Mouse (Mus musculus): ENCODE data around the gene Eci1. TPM values are rescaled to one million over a fixed set of nuclear protein-coding genes. Genes with fewer than 3 reads are reported as not detected.

Gene Eci1
- polyA plus RNA-seq, 1 experiment, result 48.5 TPM

GRCm38 (mm10) chr17:24488186-24488661 is 61.8 kb downstream of the Eci1 start, which contains the start of gene Caskin1:
TSS of gene Caskin1 (plus strand) at chr17:24488601.
- no peaks in the 10 kb centered on the region for H3K79me3 ChIP-seq (ENCODE audit: low read depth)

GRCm38 (mm10) chr17:24488662-24489264 is 62.3 kb downstream of the Eci1 start:
- TF ChIP-seq CEBPB (IDR thresholded peaks at IDR 0.05; ENCODE audit: low read depth) (no peak), MYOG (IDR thresholded peaks at IDR 0.05; ENCODE audit: control insufficient read depth, extremely low read depth, insufficient read length) (no peak), CTCF (IDR thresholded peaks at IDR 0.05; ENCODE audit: control insufficient read depth, insufficient read depth, insufficient read length) (no peak), MYOD1 (IDR thresholded peaks at IDR 0.05; ENCODE audit: control insufficient read depth, insufficient read length, low read depth) (no peak), FOSL1 (IDR thresholded peaks at IDR 0.05; ENCODE audit: insufficient read depth, low read length, poor library complexity, severe bottlenecking) (no peak), MAX (IDR thresholded peaks at IDR 0.05) (no peak), USF1 (IDR thresholded peaks at IDR 0.05; ENCODE audit: low read depth) (no peak)
- Histone ChIP-seq H3K79me2 (ENCODE audit: control insufficient read depth, insufficient read depth) (no peaks in the 10 kb centered on the region), H3K79me3 (ENCODE audit: low read depth) (no peaks in the 10 kb centered on the region), H3K4me3 (ENCODE audit: insufficient read depth, poor library complexity, severe bottlenecking) (no peak overlapping the region), H3ac (ENCODE audit: control insufficient read depth, insufficient read length, low read depth) (peak overlapping the region; percentile 39), H3K27me3 (ENCODE audit: control insufficient read depth, insufficient read depth, insufficient read length) (peaks cover 38% of the 10 kb centered on the region), H3K36me3 (ENCODE audit: control insufficient read depth, insufficient read depth) (no peaks in the 10 kb centered on the region)

More at GRCm38 (mm10) chr17:24488186-24488661, 61.8 kb downstream of the Eci1 start, which contains the start of gene Caskin1:
- Histone ChIP-seq H3K79me2 (ENCODE audit: control insufficient read depth, insufficient read depth) (no peaks in the 10 kb centered on the region), H3K36me3 (ENCODE audit: control insufficient read depth, insufficient read depth) (no peaks in the 10 kb centered on the region), H3K4me3 (ENCODE audit: insufficient read depth, poor library complexity, severe bottlenecking) (no peak within 1 kb of the TSS), H3ac (ENCODE audit: control insufficient read depth, insufficient read length, low read depth) (peak within 1 kb of the TSS; percentile 39), H3K27me3 (ENCODE audit: control insufficient read depth, insufficient read depth, insufficient read length) (peaks cover 38% of the 10 kb centered on the region)
- TF ChIP-seq CEBPB (IDR thresholded peaks at IDR 0.05; ENCODE audit: low read depth) (no peak), USF1 (IDR thresholded peaks at IDR 0.05; ENCODE audit: low read depth) (no peak), FOSL1 (IDR thresholded peaks at IDR 0.05; ENCODE audit: insufficient read depth, low read length, poor library complexity, severe bottlenecking) (no peak), MYOD1 (IDR thresholded peaks at IDR 0.05; ENCODE audit: control insufficient read depth, insufficient read length, low read depth) (no peak), MAX (IDR thresholded peaks at IDR 0.05) (no peak), CTCF (IDR thresholded peaks at IDR 0.05; ENCODE audit: control insufficient read depth, insufficient read depth, insufficient read length) (no peak), MYOG (IDR thresholded peaks at IDR 0.05; ENCODE audit: control insufficient read depth, extremely low read depth, insufficient read length) (no peak)

Other genes starting within 250 kb of the Eci1 start
- 3.8 TPM for gene Tbc1d24, start 221.1 kb upstream of the Eci1 start, polyA plus RNA-seq (2012; fragmentation: generic; extraction: Trizol)
- gene Ntn3, start 217.1 kb upstream of the Eci1 start, polyA plus RNA-seq (2012; fragmentation: generic; extraction: Trizol), result 0.26 TPM
- 13.2 TPM for gene Tedc2, start 205.8 kb upstream of the Eci1 start, polyA plus RNA-seq (2012; fragmentation: generic; extraction: Trizol)
- gene Ccnf, start 175.2 kb upstream of the Eci1 start, polyA plus RNA-seq (2012; fragmentation: generic; extraction: Trizol), result 38.1 TPM
- not detected for gene Abca17, start 75.6 kb upstream of the Eci1 start, polyA plus RNA-seq (2012; fragmentation: generic; extraction: Trizol)
- 0.66 TPM for gene Abca3, start 74.7 kb upstream of the Eci1 start, polyA plus RNA-seq (2012; fragmentation: generic; extraction: Trizol)
- gene Rnps1, start 12.1 kb upstream of the Eci1 start, polyA plus RNA-seq (2012; fragmentation: generic; extraction: Trizol), result 99.0 TPM
- 0.68 TPM for gene Dnase1l2, start 16.5 kb downstream of the Eci1 start, polyA plus RNA-seq (2012; fragmentation: generic; extraction: Trizol)
- 13.1 TPM for gene E4f1, start 43.7 kb downstream of the Eci1 start, polyA plus RNA-seq (2012; fragmentation: generic; extraction: Trizol)
- 56.7 TPM for gene Pgp, start 43.8 kb downstream of the Eci1 start, polyA plus RNA-seq (2012; fragmentation: generic; extraction: Trizol)
- 0.06 TPM for gene Bricd5, start 47.2 kb downstream of the Eci1 start, polyA plus RNA-seq (2012; fragmentation: generic; extraction: Trizol)
- gene Mlst8, start 52.4 kb downstream of the Eci1 start, polyA plus RNA-seq (2012; fragmentation: generic; extraction: Trizol), result 23.1 TPM
- gene Caskin1, start 62.0 kb downstream of the Eci1 start, polyA plus RNA-seq (2012; fragmentation: generic; extraction: Trizol), result 0.36 TPM
- 142 TPM for gene Traf7, start 101.3 kb downstream of the Eci1 start, polyA plus RNA-seq (2012; fragmentation: generic; extraction: Trizol)
- 0.42 TPM for gene Rab26, start 107.6 kb downstream of the Eci1 start, polyA plus RNA-seq (2012; fragmentation: generic; extraction: Trizol)
- 50.6 TPM for gene Pkd1, start 123.2 kb downstream of the Eci1 start, polyA plus RNA-seq (2012; fragmentation: generic; extraction: Trizol)
- gene Tsc2, start 206.0 kb downstream of the Eci1 start, polyA plus RNA-seq (2012; fragmentation: generic; extraction: Trizol), result 33.3 TPM
- 12.6 TPM for gene Nthl1, start 206.0 kb downstream of the Eci1 start, polyA plus RNA-seq (2012; fragmentation: generic; extraction: Trizol)
- 10.0 TPM for gene Slc9a3r2, start 223.7 kb downstream of the Eci1 start, polyA plus RNA-seq (2012; fragmentation: generic; extraction: Trizol)
- 0.42 TPM for gene Npw, start 231.8 kb downstream of the Eci1 start, polyA plus RNA-seq (2012; fragmentation: generic; extraction: Trizol)
- gene Zfp598, start 243.0 kb downstream of the Eci1 start, polyA plus RNA-seq (2012; fragmentation: generic; extraction: Trizol), result 34.6 TPM